13 mouse cellular contexts compared by ENCODE assay signal in the genomic region with DNA sequence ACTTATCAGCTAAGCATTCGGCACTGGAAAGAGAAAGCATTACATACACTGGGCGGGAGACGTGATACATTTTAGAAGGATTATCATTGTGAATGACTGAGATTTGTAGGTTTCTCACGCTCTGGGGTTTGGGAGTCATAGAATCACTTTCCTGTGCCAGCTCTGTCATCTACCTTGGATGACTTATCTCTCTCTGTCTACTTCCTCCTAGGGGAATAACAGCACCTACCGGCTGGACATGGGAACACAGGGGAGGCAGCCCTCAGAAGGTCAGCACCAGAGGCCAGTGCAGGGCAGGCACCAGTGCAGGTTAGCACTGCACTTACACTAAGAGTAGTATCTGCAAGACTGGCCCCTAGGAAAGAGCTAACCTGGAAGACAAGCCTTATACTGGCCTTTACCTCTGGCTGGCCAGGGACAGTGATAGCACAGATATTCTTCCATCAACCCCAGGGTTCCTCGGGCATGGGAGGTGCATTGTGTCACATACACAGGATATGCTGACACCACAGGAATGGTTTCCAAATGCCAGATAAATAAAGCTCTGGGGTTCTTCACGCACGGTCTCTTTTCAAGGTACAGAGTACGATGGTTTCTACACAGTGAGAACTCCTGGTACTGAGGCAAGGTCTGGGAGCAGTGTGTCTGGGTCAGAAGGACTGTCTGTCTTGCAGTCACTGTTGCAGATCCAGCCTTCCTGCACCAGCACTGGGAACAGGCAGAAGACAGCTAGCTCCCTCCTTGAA.
DNase-seq lines count a peak whose midpoint lies in the region; ATAC-seq and TF ChIP-seq lines count a peak whose summit lies in the region.
"Had no signal": no experiment of that assay in that cellular context is flagged by ENCODE, and none has a peak within 500 bp of the region (broad histone marks: within the 10 kb centered on the region; RNA-seq: fewer than 3 reads in every experiment).

No protein-coding gene starts in this region.

- H3K36me3 ChIP-seq in liver, embryonic 14.5 days (replicated peaks; ENCODE audit: control insufficient read depth, insufficient read depth, low read depth) = no peaks in the 10 kb centered on the region
- H3K36me3 ChIP-seq in liver, embryonic 12.5 days = no peaks in the 10 kb centered on the region
- H3K36me3 ChIP-seq: G1E had no signal

- H3K9ac ChIP-seq in liver, embryonic 14.5 days (replicated peaks) = no peak overlapping the region
- no peak overlapping the region for H3K9ac ChIP-seq in liver, embryonic 12.5 days

- H3K27ac ChIP-seq in liver, embryonic 14.5 days = no peak overlapping the region
- no peak overlapping the region for H3K27ac ChIP-seq in liver, embryonic 12.5 days
- H3K27ac ChIP-seq: heart, adult 2 months had no signal

- WGBS in liver, embryonic 14.5 days (ENCODE audit: insufficient replicate concordance) = 40% methylated on average over 9 of the region's 9 CpGs
- WGBS in liver, embryonic 12.5 days (ENCODE audit: insufficient replicate concordance) = 52% methylated on average over 9 of the region's 9 CpGs

- no peak overlapping the region for H3K4me3 ChIP-seq in liver, embryonic 14.5 days (ENCODE audit: insufficient read depth in 1 of 2, low read depth in 2 of 2, low read length in 2 of 2)
- H3K4me3 ChIP-seq in liver, embryonic 12.5 days = no peak overlapping the region
- H3K4me3 ChIP-seq: heart, adult 2 months had no signal

- H3K27me3 ChIP-seq in liver, embryonic 14.5 days (ENCODE audit: control insufficient read depth, insufficient read depth, low read length) = no peaks in the 10 kb centered on the region
- no peaks in the 10 kb centered on the region for H3K27me3 ChIP-seq in liver, embryonic 12.5 days (replicated peaks)

- DNase-seq in adrenal gland, postnatal 14 days = peak; percentile 57
- no peak for DNase-seq in adrenal gland, postnatal 25 days
- no peak for DNase-seq in liver, embryonic 14.5 days (ENCODE audit: low read depth in 3 of 3, low spot score in 3 of 3)
- peak; percentile 27 for DNase-seq in embryo, embryonic 9.5 days (ENCODE audit: extremely low spot score)
- DNase-seq in kidney, postnatal 25 days = peak; percentile 20 to 60
- DNase-seq in layer of hippocampus, adult 9-10 months (ENCODE audit: low spot score) = no peak
- DNase-seq in layer of hippocampus, postnatal 36 days = no peak
- DNase-seq: cerebellum, adult 11 months; heart, adult 2 months; heart, postnatal 4 days had no signal

- no peak for ATAC-seq in liver, embryonic 14.5 days (ENCODE audit: insufficient read depth)
- ATAC-seq in liver, embryonic 12.5 days = no peak
- ATAC-seq: forebrain, embryonic 16.5 days had no signal

- TF ChIP-seq EP300 in liver, embryonic 14.5 days (IDR thresholded peaks at IDR 0.05; ENCODE audit: low read depth) = no peak

- peak; percentile 49 for TF ChIP-seq CTCF in liver, embryonic 14.5 days (IDR thresholded peaks at IDR 0.05; ENCODE audit: low read depth)

- peaks cover 0 to 4% of the 10 kb centered on the region in 2 experiments; a peak in 1 of 4 replicates for H3K4me1 ChIP-seq in liver, embryonic 14.5 days (replicated peaks; ENCODE audit: control insufficient read depth in 2 of 2, insufficient read depth in 2 of 2, low read length in 1 of 2)
- H3K4me1 ChIP-seq in liver, embryonic 12.5 days = no peaks in the 10 kb centered on the region

- no peaks in the 10 kb centered on the region for H3K9me3 ChIP-seq in liver, embryonic 14.5 days (ENCODE audit: control insufficient read depth, low read length)
- no peaks in the 10 kb centered on the region for H3K9me3 ChIP-seq in liver, embryonic 12.5 days (replicated peaks)
- H3K9me3 ChIP-seq: G1E had no signal

- no peak overlapping the region for H3K4me2 ChIP-seq in liver, embryonic 14.5 days (ENCODE audit: low read depth)
- no peak overlapping the region for H3K4me2 ChIP-seq in liver, embryonic 12.5 days

Comparison
In these comparisons a context has a peak if more than half of its experiments do, and no peak if none do; other contexts are left out.
1. DNase-seq: peak in adrenal gland, postnatal 14 days (single experiment), embryo, embryonic 9.5 days (single experiment) and kidney, postnatal 25 days (2 of 2); none in adrenal gland, postnatal 25 days (single experiment), liver, embryonic 14.5 days (0 of 3), layer of hippocampus, adult 9-10 months (single experiment) and layer of hippocampus, postnatal 36 days (0 of 2).